In genomic region chr14:55589771-55590448, GRCm38 (mm10) we compare ENCODE assay signal across 8 mouse cellular contexts. TPM values are rescaled to one million over a fixed set of nuclear protein-coding genes. Genes with fewer than 3 reads are reported as not detected.
DNase-seq lines count a peak whose midpoint lies in the region; ATAC-seq lines count a peak whose summit lies in the region.

No protein-coding gene starts in this region.

- H3K27me3 ChIP-seq in forebrain, embryonic 16.5 days (replicated peaks; ENCODE audit: control insufficient read depth, insufficient read depth, low read length), result no peaks in the 10 kb centered on the region
- H3K27me3 ChIP-seq in liver, embryonic 16.5 days (ENCODE audit: control insufficient read depth, insufficient read depth, low read depth, low read length), result no peaks in the 10 kb centered on the region

- H3K4me3 ChIP-seq in forebrain, embryonic 16.5 days (replicated peaks; ENCODE audit: low read length), result peak overlapping the region; percentile 95
- H3K4me3 ChIP-seq in liver, embryonic 16.5 days (ENCODE audit: low read depth, low read length), result peak overlapping the region; percentile 95

- DNase-seq in heart, adult 11 months, result peak; percentile 94
- no peak for DNase-seq in heart, postnatal 25 days (ENCODE audit: low spot score)
- DNase-seq in CD4-positive helper T cell, adult 2 months (ENCODE audit: low read depth, low spot score), result peak; percentile 87
- no peak for DNase-seq in right cerebral cortex, adult 18-20 months
- DNase-seq in thymus, postnatal 36 days, result no peak

- no peaks in the 10 kb centered on the region for H3K9me3 ChIP-seq in forebrain, embryonic 16.5 days (ENCODE audit: control insufficient read depth, low read length)
- H3K9me3 ChIP-seq in liver, embryonic 16.5 days (replicated peaks; ENCODE audit: control insufficient read depth, low read length), result no peaks in the 10 kb centered on the region

- peak overlapping the region; percentile 90 for H3K9ac ChIP-seq in forebrain, embryonic 16.5 days (replicated peaks; ENCODE audit: low read depth, low read length)
- H3K9ac ChIP-seq in liver, embryonic 16.5 days (ENCODE audit: low read depth, low read length), result peak overlapping the region; percentile 98

- peaks cover 2% of the 10 kb centered on the region; the same call in 1 of the 2 replicates for H3K36me3 ChIP-seq in forebrain, embryonic 16.5 days (ENCODE audit: control insufficient read depth, insufficient read depth)
- H3K36me3 ChIP-seq in liver, embryonic 16.5 days (ENCODE audit: control insufficient read depth, insufficient read depth), result peaks cover 6% of the 10 kb centered on the region

- peaks cover 31% of the 10 kb centered on the region for H3K4me1 ChIP-seq in forebrain, embryonic 16.5 days (replicated peaks; ENCODE audit: control insufficient read depth, insufficient read depth, low read length)
- peaks cover 52% of the 10 kb centered on the region for H3K4me1 ChIP-seq in liver, embryonic 16.5 days (ENCODE audit: control insufficient read depth, low read depth, low read length)

- H3K4me2 ChIP-seq in forebrain, embryonic 16.5 days (ENCODE audit: low read length), result peak overlapping the region; percentile 91
- H3K4me2 ChIP-seq in liver, embryonic 16.5 days (ENCODE audit: low read depth, low read length), result peak overlapping the region; percentile 95

- intact Hi-C loops in heart, postnatal 25 days (cut with DNase I), result loop anchor here (2.0 kb wide), 1 partner anchor 27 kb away; no protein-coding TSS in a partner anchor

- no peak for ATAC-seq in forebrain, embryonic 16.5 days
- ATAC-seq in liver, embryonic 16.5 days (ENCODE audit: low read depth), result no peak
- no peak for ATAC-seq in megakaryocyte-erythroid progenitor cell, adult 5-6 weeks (replicated peaks; ENCODE audit: low FRiP score, low TSS enrichment, poor library complexity, severe bottlenecking)

- H3K27ac ChIP-seq in forebrain, embryonic 16.5 days (ENCODE audit: low read length), result peak overlapping the region; percentile 96; the same call in 1 of the 2 replicates
- peak overlapping the region; percentile 97 for H3K27ac ChIP-seq in liver, embryonic 16.5 days (ENCODE audit: low read length)

- WGBS in forebrain, embryonic 16.5 days, result 89% methylated on average over 11 of the region's 11 CpGs
- WGBS in liver, embryonic 16.5 days (ENCODE audit: insufficient replicate concordance), result 62% methylated on average over 11 of the region's 11 CpGs

RNA-seq across cellular contexts. Expression of gene Psme2, which starts 1.0 kb away (rescaled TPM):
- total RNA-seq in heart, postnatal 25 days (2021), result 100 to 1,000 TPM in 1 of 2 experiments, 10 to 100 TPM in 1; 93.4 to 101 TPM
- polyA plus RNA-seq in forebrain, embryonic 16.5 days (2015; fragmentation: Nextera tagmentation; extraction: Ambion mirVana), result 179 and 182 TPM in 2 replicates
- polyA plus RNA-seq in liver, embryonic 16.5 days (2015; fragmentation: Nextera tagmentation; extraction: Ambion mirVana), result 177 and 181 TPM in 2 replicates
- 190 and 268 TPM in 2 replicates for total RNA-seq in megakaryocyte-erythroid progenitor cell, adult 5-6 weeks (2014; fragmentation: Nextera tagmentation)
- total RNA-seq in megakaryocyte-erythroid progenitor cell, adult 5-6 weeks (2017), result 208 and 351 TPM in 2 replicates

RNA-seq across cellular contexts. Expression of gene Rnf31, which starts 1.6 kb away (rescaled TPM):
- total RNA-seq in heart, postnatal 25 days (2021), result 10 to 100 TPM; 25.7 to 31.3 TPM
- polyA plus RNA-seq in forebrain, embryonic 16.5 days (2015; fragmentation: Nextera tagmentation; extraction: Ambion mirVana), result 16.9 and 22.5 TPM in 2 replicates
- 9.5 and 9.7 TPM in 2 replicates for polyA plus RNA-seq in liver, embryonic 16.5 days (2015; fragmentation: Nextera tagmentation; extraction: Ambion mirVana)
- total RNA-seq in megakaryocyte-erythroid progenitor cell, adult 5-6 weeks (2014; fragmentation: Nextera tagmentation), result 35.8 and 47.0 TPM in 2 replicates
- 23.8 and 46.4 TPM in 2 replicates for total RNA-seq in megakaryocyte-erythroid progenitor cell, adult 5-6 weeks (2017)

RNA-seq across cellular contexts. Expression of gene Emc9, which starts 4.8 kb away (rescaled TPM):
- 10 to 100 TPM; 56.0 to 58.1 TPM for total RNA-seq in heart, postnatal 25 days (2021)
- polyA plus RNA-seq in forebrain, embryonic 16.5 days (2015; fragmentation: Nextera tagmentation; extraction: Ambion mirVana), result 12.9 and 23.4 TPM in 2 replicates
- polyA plus RNA-seq in liver, embryonic 16.5 days (2015; fragmentation: Nextera tagmentation; extraction: Ambion mirVana), result 22.5 and 25.8 TPM in 2 replicates
- total RNA-seq in megakaryocyte-erythroid progenitor cell, adult 5-6 weeks (2014; fragmentation: Nextera tagmentation), result 37.3 and 44.8 TPM in 2 replicates
- total RNA-seq in megakaryocyte-erythroid progenitor cell, adult 5-6 weeks (2017), result 22.7 and 26.7 TPM in 2 replicates

RNA-seq across cellular contexts. Expression of gene Psme1, which starts 12.0 kb away (rescaled TPM):
- 100 to 1,000 TPM; 249 to 283 TPM for total RNA-seq in heart, postnatal 25 days (2021)
- polyA plus RNA-seq in forebrain, embryonic 16.5 days (2015; fragmentation: Nextera tagmentation; extraction: Ambion mirVana), result 185 and 197 TPM in 2 replicates
- 114 TPM in 2 replicates for polyA plus RNA-seq in liver, embryonic 16.5 days (2015; fragmentation: Nextera tagmentation; extraction: Ambion mirVana)
- total RNA-seq in megakaryocyte-erythroid progenitor cell, adult 5-6 weeks (2014; fragmentation: Nextera tagmentation), result 311 and 359 TPM in 2 replicates
- total RNA-seq in megakaryocyte-erythroid progenitor cell, adult 5-6 weeks (2017), result 249 and 300 TPM in 2 replicates

RNA-seq across cellular contexts. Expression of gene Irf9, which starts 13.5 kb away (rescaled TPM):
- 10 to 100 TPM; 10.1 to 11.8 TPM for total RNA-seq in heart, postnatal 25 days (2021)
- 7.8 and 11.8 TPM in 2 replicates for polyA plus RNA-seq in forebrain, embryonic 16.5 days (2015; fragmentation: Nextera tagmentation; extraction: Ambion mirVana)
- 15.9 and 17.2 TPM in 2 replicates for polyA plus RNA-seq in liver, embryonic 16.5 days (2015; fragmentation: Nextera tagmentation; extraction: Ambion mirVana)
- 57.9 and 65.2 TPM in 2 replicates for total RNA-seq in megakaryocyte-erythroid progenitor cell, adult 5-6 weeks (2014; fragmentation: Nextera tagmentation)
- 41.6 and 41.7 TPM in 2 replicates for total RNA-seq in megakaryocyte-erythroid progenitor cell, adult 5-6 weeks (2017)

Comparison
In these comparisons a context has a peak if more than half of its experiments do, and no peak if none do; other contexts are left out.
1. DNase-seq: peak in heart, adult 11 months (single experiment) and CD4-positive helper T cell, adult 2 months (single experiment); none in heart, postnatal 25 days (single experiment), right cerebral cortex, adult 18-20 months (single experiment) and thymus, postnatal 36 days (0 of 2).